Mouse (Mus musculus) small intestine, adult 2 months (tissue): Measurements from ENCODE around the gene Gm45140. TPM values are rescaled to one million over a fixed set of nuclear protein-coding genes. Genes with fewer than 3 reads are reported as not detected.

Experiments
- H3K27ac ChIP-seq: fragments of 200-500 bp; 2 replicates; pipeline ENCODE4 v1.5.1; 2012; ENCODE audit warnings: low read depth, low read length, control low read depth, inconsistent platforms; ENCODE audit not compliant: insufficient read depth
- H3K27me3 ChIP-seq: fragments of 200-500 bp; 2 replicates; pipeline ENCODE4 v1.6.1; 2012; ENCODE audit warnings: mild to moderate bottlenecking, moderate library complexity, low read length, inconsistent platforms; ENCODE audit not compliant: control insufficient read depth, insufficient read depth
- H3K36me3 ChIP-seq: fragments of 200-500 bp; 2 replicates; pipeline ENCODE4 v1.6.1; 2012; ENCODE audit warnings: mild to moderate bottlenecking, low read length, control low read depth, inconsistent platforms; ENCODE audit not compliant: control insufficient read depth, insufficient read depth
- H3K4me1 ChIP-seq: fragments of 200-500 bp; 2 replicates; pipeline ENCODE4 v1.6.1; 2012; ENCODE audit warnings: low read length, inconsistent platforms, mixed read lengths; ENCODE audit not compliant: control insufficient read depth, insufficient read depth, insufficient read length
- H3K4me3 ChIP-seq: fragments of 200-500 bp; 2 replicates; pipeline ENCODE4 v1.5.1; 2012; ENCODE audit warnings: low read depth, mild to moderate bottlenecking, control low read depth, inconsistent platforms, low read length, moderate library complexity
- CTCF ChIP-seq: fragments of 200-500 bp; IDR thresholded peaks from 2 replicates; pipeline ENCODE4 v1.5.1; 2012; ENCODE audit warnings: low read depth, mild to moderate bottlenecking, control low read depth, inconsistent platforms, low read length, moderate library complexity, mixed read lengths; ENCODE audit not compliant: insufficient replicate concordance, insufficient read length; ENCODE audit errors: extremely low read depth
- POLR2A ChIP-seq: fragments of 200-500 bp; IDR thresholded peaks from 2 replicates; pipeline ENCODE4 v1.6.1; 2012; ENCODE audit warnings: low read depth, mild to moderate bottlenecking, control low read depth, inconsistent platforms, low read length, moderate library complexity
- WGBS: fragments of 180-500 bp; shearing (Covaris S2); methylation state at CpG from one replicate; pipeline ENCODE4 v1.1.7; 2018; 5-methylcytosine and 5-hydroxymethylcytosine counted together
- polyA plus RNA-seq: library from polyadenylated mRNA; depleted of rRNA; stranded (reverse); fragments of >200 nt; gene quantifications from 2 replicates; pipeline ENCODE4 v1.2.3, GENCODE M21; 2012

The Gm45140 gene
- polyA plus RNA-seq, 1 experiment: 0.34 TPM

GRCm38 (mm10) chr6:87842254-87842653 is 6.7 kb upstream of the Gm45140 start:
- Histone ChIP-seq H3K27me3 (no peaks in the 10 kb centered on the region), H3K27ac (no peak overlapping the region), H3K4me3 (no peak overlapping the region), H3K4me1 (peaks cover 3% of the 10 kb centered on the region; the same call in 1 of the 2 replicates), H3K36me3 (peaks cover 35% of the 10 kb centered on the region)
- 17% methylated on average over 1 of the region's 1 CpGs for WGBS
- TF ChIP-seq CTCF: no peak
- no peak for TF ChIP-seq POLR2A

DNA sequence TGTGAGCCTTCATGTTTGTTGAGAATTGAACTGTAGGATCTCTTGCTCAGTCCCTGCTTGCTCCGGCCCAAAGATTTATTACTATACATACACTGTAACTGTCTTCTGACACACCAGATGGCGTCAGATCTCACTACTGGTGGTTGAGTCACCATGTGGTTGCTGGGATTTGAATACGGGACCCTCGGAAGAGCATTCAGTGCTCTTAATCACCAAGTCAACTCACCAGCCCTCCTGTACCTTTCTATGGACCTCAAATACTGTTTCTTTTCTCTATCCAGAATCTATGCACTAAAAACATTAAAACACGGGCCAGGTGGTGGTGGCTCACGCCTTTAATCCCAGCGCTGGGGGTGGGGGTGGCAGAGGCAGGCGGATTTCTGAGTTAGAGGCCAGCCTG is 6.0 kb upstream of the Gm45140 start:
- Histone ChIP-seq H3K36me3 (peaks cover 35% of the 10 kb centered on the region), H3K27ac (no peak overlapping the region), H3K4me3 (no peak overlapping the region), H3K4me1 (peaks cover 3% of the 10 kb centered on the region; the same call in 1 of the 2 replicates), H3K27me3 (no peaks in the 10 kb centered on the region)
- TF ChIP-seq POLR2A: no peak
- no peak for TF ChIP-seq CTCF
- WGBS: 78% methylated on average over 8 of the region's 8 CpGs

DNA sequence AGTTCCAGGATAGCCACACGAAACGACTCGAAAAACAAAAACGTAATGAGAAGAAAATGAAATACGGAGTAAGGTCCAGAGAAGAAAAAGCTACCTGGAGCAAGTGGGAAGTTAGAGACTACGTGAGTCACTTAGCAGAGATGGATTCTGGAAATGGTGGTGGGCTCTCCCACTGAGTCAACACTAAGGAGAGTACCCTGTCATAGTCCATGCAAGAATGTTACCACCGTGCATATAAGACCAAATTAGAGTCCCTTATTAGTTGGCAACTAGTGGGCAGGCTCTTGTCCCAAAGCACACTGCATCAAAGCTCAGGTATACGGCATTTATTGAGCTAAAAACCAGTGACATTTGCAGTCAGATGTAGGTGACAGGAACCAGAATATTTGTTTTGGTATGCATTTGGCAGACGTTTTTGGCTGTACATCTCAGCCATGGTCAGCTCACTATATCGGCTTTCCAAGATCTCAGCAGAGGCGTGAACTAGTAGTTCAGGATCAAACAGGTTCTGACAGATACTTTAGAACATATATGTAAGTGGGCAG is 4.3 kb upstream of the Gm45140 start:
- TF ChIP-seq POLR2A: no peak
- no peak for TF ChIP-seq CTCF
- Histone ChIP-seq H3K4me1 (peaks cover 3% of the 10 kb centered on the region; the same call in 1 of the 2 replicates), H3K27ac (peak overlapping the region; percentile 49; the same call in 1 of the 2 replicates), H3K4me3 (no peak overlapping the region), H3K27me3 (no peaks in the 10 kb centered on the region), H3K36me3 (peaks cover 25% of the 10 kb centered on the region)
- WGBS: 36% methylated on average over 11 of the region's 11 CpGs

DNA sequence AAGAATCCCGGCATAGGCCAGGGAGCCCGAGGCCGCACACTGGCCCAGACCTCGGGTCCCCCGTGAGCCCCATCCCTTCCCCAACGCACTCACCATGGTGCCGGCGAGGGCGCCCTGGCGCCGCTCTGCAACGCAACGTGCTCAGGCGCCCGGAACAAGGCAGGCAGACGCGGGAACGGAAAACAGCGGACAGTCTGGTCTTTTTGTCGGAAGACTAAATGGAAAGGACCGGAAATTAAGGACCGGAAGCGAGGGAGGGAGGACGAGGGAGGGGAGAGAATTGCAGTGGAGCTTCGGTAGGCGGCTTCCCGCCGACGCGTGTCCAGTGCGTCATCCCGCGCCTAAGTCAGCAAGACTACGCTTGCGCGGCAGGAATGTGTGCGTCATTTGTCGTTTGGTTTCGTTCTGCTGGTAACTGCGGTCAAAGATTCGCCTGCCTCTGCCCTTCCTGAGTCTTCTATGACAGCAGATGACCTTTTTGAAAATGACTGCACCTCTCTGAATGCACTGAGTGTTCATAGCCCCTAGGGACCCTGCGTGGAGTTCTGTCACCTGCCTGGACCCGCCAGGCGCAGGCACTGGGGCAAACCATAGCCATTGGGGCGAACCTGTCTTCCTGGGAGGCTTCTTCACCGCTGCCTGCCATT is 3.1 kb upstream of the Gm45140 start, which contains the start of gene Isy1:
Isy1 (minus strand) TSS at position 248 of the 647 bp plus-strand sequence.
- Histone ChIP-seq H3K27ac (peak within 1 kb of the TSS; percentile 99), H3K36me3 (peaks cover 21% of the 10 kb centered on the region), H3K4me1 (peaks cover 3% of the 10 kb centered on the region; the same call in 1 of the 2 replicates), H3K27me3 (no peaks in the 10 kb centered on the region), H3K4me3 (peak within 1 kb of the TSS; percentile 86)
- TF ChIP-seq CTCF (0 out of 2 replicates have a peak, but pooled peaks have one; percentile 19), POLR2A (peak; percentile 47; the same call in 1 of the 2 replicates)
- WGBS: under 1% methylated on average over 46 of the region's 46 CpGs

- Histone ChIP-seq H3K36me3 (peaks cover 50% of the 10 kb centered on the region), H3K4me3 (no peak overlapping the region), H3K27me3 (no peaks in the 10 kb centered on the region), H3K4me1 (no peaks in the 10 kb centered on the region), H3K27ac (no peak overlapping the region)
- WGBS: 93% methylated on average over 2 of the region's 2 CpGs
- no peak for TF ChIP-seq CTCF
- TF ChIP-seq POLR2A: no peak
Measured at GRCm38 (mm10) chr6:87820366-87820765, 15.2 kb downstream of the Gm45140 start.

- no peak overlapping the region for H3K27ac ChIP-seq
- H3K4me1 ChIP-seq: peaks cover 10% of the 10 kb centered on the region
- 78% methylated on average over 5 of the region's 5 CpGs for WGBS
- TF ChIP-seq CTCF (no peak), POLR2A (no peak)
- no peaks in the 10 kb centered on the region for H3K27me3 ChIP-seq
- peaks cover 16% of the 10 kb centered on the region for H3K36me3 ChIP-seq
- no peak overlapping the region for H3K4me3 ChIP-seq
Measured at GRCm38 (mm10) chr6:87814486-87814885, 21.1 kb downstream of the Gm45140 start.

GRCm38 (mm10) chr6:87812656-87813055 is 22.9 kb downstream of the Gm45140 start:
- WGBS: 84% methylated on average over 1 of the region's 1 CpGs
- no peaks in the 10 kb centered on the region for H3K27me3 ChIP-seq
- TF ChIP-seq CTCF: no peak
- TF ChIP-seq POLR2A: no peak
- peaks cover 14% of the 10 kb centered on the region for H3K4me1 ChIP-seq
- peaks cover 1% of the 10 kb centered on the region; the same call in 1 of the 2 replicates for H3K36me3 ChIP-seq
- H3K4me3 ChIP-seq: 0 out of 2 replicates have a peak overlapping the region, but pooled peaks have one; percentile 82
- H3K27ac ChIP-seq: peak overlapping the region; percentile 61
